Mouse (Mus musculus): ENCODE results near the gene 2310046K23Rik. TPM values are rescaled to one million over a fixed set of nuclear protein-coding genes. Genes with fewer than 3 reads are reported as not detected.

The 2310046K23Rik gene
- polyA plus RNA-seq, 1 experiment: not detected

- 8% methylated on average over 1 of the region's 1 CpGs for WGBS
- TF ChIP-seq CTCF (IDR thresholded peaks at IDR 0.05; ENCODE audit: extremely low read depth, insufficient read length, insufficient replicate concordance, low read depth, low read length): no peak
- TF ChIP-seq POLR2A (IDR thresholded peaks at IDR 0.05; ENCODE audit: low read depth, low read length): no peak
- Histone ChIP-seq H3K4me3 (ENCODE audit: low read depth, low read length) (no peak overlapping the region), H3K36me3 (ENCODE audit: control insufficient read depth, insufficient read depth, low read length) (no peaks in the 10 kb centered on the region), H3K27ac (ENCODE audit: insufficient read depth, low read depth, low read length) (no peak overlapping the region), H3K27me3 (ENCODE audit: control insufficient read depth, insufficient read depth, low read length) (no peaks in the 10 kb centered on the region), H3K4me1 (ENCODE audit: control insufficient read depth, insufficient read depth, insufficient read length, low read length) (no peaks in the 10 kb centered on the region; the same call in 1 of the 2 replicates)
Measured at GRCm38 (mm10) chr3:92486307-92486706, 48.0 kb downstream of the 2310046K23Rik start.

GRCm38 (mm10) chr3:92485863-92486262 lies 48.4 kb downstream of the 2310046K23Rik start, which contains the start of gene Sprr1a:
Gene Sprr1a, minus strand, starts transcription at chr3:92485895.
- H3K4me1 ChIP-seq (ENCODE audit: control insufficient read depth, insufficient read depth, insufficient read length, low read length): no peaks in the 10 kb centered on the region; the same call in 1 of the 2 replicates
- no peak within 1 kb of the TSS for H3K4me3 ChIP-seq (ENCODE audit: low read depth, low read length)
- no peaks in the 10 kb centered on the region for H3K36me3 ChIP-seq (ENCODE audit: control insufficient read depth, insufficient read depth, low read length)
- no peak within 1 kb of the TSS for H3K27ac ChIP-seq (ENCODE audit: insufficient read depth, low read depth, low read length)
- TF ChIP-seq CTCF (IDR thresholded peaks at IDR 0.05; ENCODE audit: extremely low read depth, insufficient read length, insufficient replicate concordance, low read depth, low read length): no peak
- no peak for TF ChIP-seq POLR2A (IDR thresholded peaks at IDR 0.05; ENCODE audit: low read depth, low read length)
- no peaks in the 10 kb centered on the region for H3K27me3 ChIP-seq (ENCODE audit: control insufficient read depth, insufficient read depth, low read length)

Other genes with a start within 250 kb of the 2310046K23Rik start
- 208 and 247 TPM in 2 replicates for gene Sprr2a3, start 249.1 kb downstream of the 2310046K23Rik start, polyA plus RNA-seq (2012; rRNA removed)
- not detected in 2 replicates for gene Sprr2b, start 217.9 kb downstream of the 2310046K23Rik start, polyA plus RNA-seq (2012; rRNA removed)
- not detected in 2 replicates for gene Sprr2d, start 195.4 kb downstream of the 2310046K23Rik start, polyA plus RNA-seq (2012; rRNA removed)
- not detected in 2 replicates for gene Sprr2e, start 182.4 kb downstream of the 2310046K23Rik start, polyA plus RNA-seq (2012; rRNA removed)
- gene Sprr2f, start 169.3 kb downstream of the 2310046K23Rik start, polyA plus RNA-seq (2012; rRNA removed): not detected in 2 replicates
- not detected in 2 replicates for gene Sprr2h, start 148.8 kb downstream of the 2310046K23Rik start, polyA plus RNA-seq (2012; rRNA removed)
- not detected in 2 replicates for gene Sprr2i, start 126.5 kb downstream of the 2310046K23Rik start, polyA plus RNA-seq (2012; rRNA removed)
- gene Sprr2j-ps, start 116.4 kb downstream of the 2310046K23Rik start, polyA plus RNA-seq (2012; rRNA removed): not detected in 2 replicates
- gene Gm9774, start 105.1 kb downstream of the 2310046K23Rik start, polyA plus RNA-seq (2012; rRNA removed): 3.7 and 8.0 TPM in 2 replicates
- not detected in 2 replicates for gene Sprr2k, start 101.9 kb downstream of the 2310046K23Rik start, polyA plus RNA-seq (2012; rRNA removed)
- gene Sprr1b, start 95.7 kb downstream of the 2310046K23Rik start, polyA plus RNA-seq (2012; rRNA removed): not detected in 2 replicates
- gene Sprr3, start 75.8 kb downstream of the 2310046K23Rik start, polyA plus RNA-seq (2012; rRNA removed): 0.19 TPM in 1 of 2 replicates, not detected in the other
- 43.3 and 86.0 TPM in 2 replicates for gene Sprr1a, start 48.6 kb downstream of the 2310046K23Rik start, polyA plus RNA-seq (2012; rRNA removed)
- gene Sprr4, start 34.0 kb downstream of the 2310046K23Rik start, polyA plus RNA-seq (2012; rRNA removed): not detected in 2 replicates
- gene Ivl, start 39.2 kb upstream of the 2310046K23Rik start, polyA plus RNA-seq (2012; rRNA removed): 0.34 TPM in 1 of 2 replicates, not detected in the other
- gene Smcp, start 54.5 kb upstream of the 2310046K23Rik start, polyA plus RNA-seq (2012; rRNA removed): 0.62 TPM in 1 of 2 replicates, not detected in the other
- gene 2210017I01Rik, start 73.0 kb upstream of the 2310046K23Rik start, polyA plus RNA-seq (2012; rRNA removed): not detected in 2 replicates
- gene Lce6a, start 87.1 kb upstream of the 2310046K23Rik start, polyA plus RNA-seq (2012; rRNA removed): not detected in 2 replicates
- gene Lce1a1, start 113.8 kb upstream of the 2310046K23Rik start, polyA plus RNA-seq (2012; rRNA removed): not detected in 2 replicates
- not detected in 2 replicates for gene Lce1b, start 122.4 kb upstream of the 2310046K23Rik start, polyA plus RNA-seq (2012; rRNA removed)
- gene Lce1a2, start 135.8 kb upstream of the 2310046K23Rik start, polyA plus RNA-seq (2012; rRNA removed): not detected in 2 replicates
- not detected in 2 replicates for gene Lce1c, start 144.7 kb upstream of the 2310046K23Rik start, polyA plus RNA-seq (2012; rRNA removed)
- not detected in 2 replicates for gene Lce1d, start 152.7 kb upstream of the 2310046K23Rik start, polyA plus RNA-seq (2012; rRNA removed)
- gene Lce1e, start 174.6 kb upstream of the 2310046K23Rik start, polyA plus RNA-seq (2012; rRNA removed): not detected in 2 replicates
- not detected in 2 replicates for gene Lce1f, start 185.8 kb upstream of the 2310046K23Rik start, polyA plus RNA-seq (2012; rRNA removed)
- gene Gm38119, start 204.6 kb upstream of the 2310046K23Rik start, polyA plus RNA-seq (2012; rRNA removed): not detected in 2 replicates
- gene Lce1g, start 217.8 kb upstream of the 2310046K23Rik start, polyA plus RNA-seq (2012; rRNA removed): not detected in 2 replicates
- gene Lce1h, start 230.6 kb upstream of the 2310046K23Rik start, polyA plus RNA-seq (2012; rRNA removed): not detected in 2 replicates
- gene Lce1i, start 244.4 kb upstream of the 2310046K23Rik start, polyA plus RNA-seq (2012; rRNA removed): not detected in 2 replicates